Mouse (Mus musculus) B cell, adult 2 months (primary cell): ENCODE measurements around the gene Rhoh.

Source experiments
- DNase-seq, 2 experiments: peaks; one replicate each; pipeline ENCODE4 v3.0.0; 2022

Rhoh gene

GRCm38 (mm10) chr5:65861154-65861944 lies at the start of gene Rhoh:
Rhoh (plus strand) TSS chr5:65861213.
- DNase-seq: peak; percentile 68 to 73

GRCm38 (mm10) chr5:65823601-65824133 lies 37.3 kb upstream of the Rhoh start:
- peak; percentile 74 to 78 for DNase-seq

- DNase-seq: no peak
Observed at GRCm38 (mm10) chr5:65826476-65826875, 34.5 kb upstream of the Rhoh start.

DNA sequence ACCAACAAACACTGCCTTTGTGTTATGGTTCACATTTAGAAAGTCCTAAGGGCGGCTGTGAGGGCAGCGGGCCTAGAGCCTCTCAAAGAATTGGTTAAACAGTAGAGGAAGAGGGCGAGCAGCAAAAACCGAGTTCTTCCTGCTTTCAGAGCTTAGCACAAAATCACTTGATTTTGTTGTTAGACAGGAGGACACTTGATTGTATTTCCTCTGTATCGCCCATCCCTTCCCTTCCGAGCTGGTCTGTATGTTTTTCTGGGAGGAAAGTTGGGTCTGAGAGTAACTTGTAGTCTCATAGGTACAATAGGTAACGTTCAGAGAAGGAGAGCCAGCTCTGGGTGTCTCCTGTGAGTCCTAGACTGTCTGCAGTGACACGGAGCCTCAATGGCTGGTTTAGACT lies 33.9 kb upstream of the Rhoh start:
- DNase-seq: no peak

GRCm38 (mm10) chr5:65828261-65828660 lies 32.8 kb upstream of the Rhoh start:
- DNase-seq: no peak

DNA sequence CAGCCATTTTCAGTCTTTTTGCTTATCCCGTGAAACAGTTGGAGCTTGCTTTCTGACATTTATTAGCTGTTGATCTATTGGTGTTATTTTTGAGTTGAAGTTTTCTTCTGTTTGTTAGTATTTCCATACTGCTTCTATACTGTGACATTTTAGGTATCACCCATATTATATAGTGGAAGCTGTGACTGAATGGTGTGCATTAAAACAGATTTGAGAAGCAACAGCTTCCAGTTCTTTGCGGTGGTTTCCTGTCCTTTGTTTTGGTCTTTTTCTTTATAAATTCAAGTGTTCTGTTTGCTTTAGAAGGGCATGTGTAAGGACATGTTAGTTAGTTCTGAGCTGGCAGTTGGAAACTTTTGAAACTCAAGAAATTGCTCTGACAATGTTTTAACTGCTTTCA lies 32.0 kb upstream of the Rhoh start:
- no peak for DNase-seq

- DNase-seq: no peak
Observed at GRCm38 (mm10) chr5:65831917-65832618, 28.9 kb upstream of the Rhoh start.

GRCm38 (mm10) chr5:65833092-65833491 lies 27.9 kb upstream of the Rhoh start:
- DNase-seq: no peak

- DNase-seq: no peak
Observed at GRCm38 (mm10) chr5:65833766-65834498, 27.1 kb upstream of the Rhoh start.

DNA sequence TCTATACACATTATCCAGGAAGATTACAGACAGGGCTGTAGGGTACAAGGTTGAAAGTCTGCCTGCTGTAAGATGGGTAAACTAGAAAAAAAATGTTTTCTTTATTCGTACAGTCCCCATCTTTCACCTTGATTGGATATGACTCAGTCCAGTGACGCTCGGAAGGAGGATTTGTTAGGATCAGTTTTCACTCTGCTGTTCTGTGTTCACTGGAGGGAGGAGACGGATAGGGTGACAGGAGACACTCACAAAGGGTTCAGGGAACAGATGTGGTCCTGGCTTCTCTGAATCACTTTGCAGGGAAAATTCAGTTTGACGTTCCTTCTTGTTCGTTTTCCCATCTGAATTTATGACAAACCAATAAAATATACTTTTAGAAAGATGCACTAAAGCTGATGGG lies 23.0 kb upstream of the Rhoh start:
- no peak for DNase-seq

- DNase-seq: no peak
Observed at GRCm38 (mm10) chr5:65842947-65843346, 18.1 kb upstream of the Rhoh start.

DNA sequence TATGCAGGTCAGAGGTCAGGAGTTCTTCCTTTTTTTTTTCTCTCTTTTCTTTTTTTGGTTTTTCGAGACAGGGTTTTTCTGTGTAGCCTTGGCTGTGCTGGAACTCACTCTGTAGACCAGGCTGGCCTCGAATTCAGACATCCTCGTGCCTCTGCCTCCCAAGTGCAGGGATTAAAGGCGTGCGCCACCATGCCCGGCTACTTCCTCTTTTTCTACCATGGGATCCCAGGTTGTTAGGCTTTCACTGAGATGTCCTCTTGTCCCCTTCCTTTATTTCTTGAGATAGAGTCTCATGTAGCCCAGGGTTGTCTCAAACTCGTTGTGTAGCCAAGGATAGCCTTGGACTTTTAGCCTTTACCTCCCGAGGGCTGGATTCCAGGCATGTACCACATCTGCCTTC lies 14.5 kb upstream of the Rhoh start:
- DNase-seq: no peak

GRCm38 (mm10) chr5:65846958-65847357 lies 14.1 kb upstream of the Rhoh start:
- DNase-seq: no peak

GRCm38 (mm10) chr5:65847656-65848055 lies 13.4 kb upstream of the Rhoh start:
- DNase-seq: no peak

DNA sequence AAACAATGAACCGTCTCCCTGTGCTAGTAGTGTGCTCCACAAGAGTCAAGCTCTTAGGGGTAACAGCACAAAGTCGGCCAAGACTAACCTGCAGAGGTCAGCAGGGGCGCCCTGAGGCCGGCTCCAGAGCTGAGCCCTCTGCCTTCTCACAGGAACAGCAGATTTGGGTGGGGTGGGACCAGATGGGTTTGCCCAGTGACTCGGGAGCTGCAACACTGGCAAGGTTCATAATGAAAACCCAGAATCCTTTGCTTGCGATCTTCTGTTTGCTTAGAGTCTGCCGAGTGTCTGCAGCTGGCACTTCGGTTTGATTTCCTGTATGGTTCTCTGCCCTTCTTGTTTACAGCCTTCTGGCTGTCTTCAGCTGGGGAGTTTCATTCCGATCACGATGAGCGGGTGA lies 10.2 kb upstream of the Rhoh start:
- DNase-seq: peak; percentile 55 to 57

GRCm38 (mm10) chr5:65854786-65855191 lies 6.2 kb upstream of the Rhoh start:
- peak; percentile 61 to 71 for DNase-seq

- no peak for DNase-seq
Observed at GRCm38 (mm10) chr5:65855571-65855970, 5.4 kb upstream of the Rhoh start.

- peak; percentile 55 to 56 for DNase-seq
Observed at GRCm38 (mm10) chr5:65856591-65857411, 4.2 kb upstream of the Rhoh start.

DNA sequence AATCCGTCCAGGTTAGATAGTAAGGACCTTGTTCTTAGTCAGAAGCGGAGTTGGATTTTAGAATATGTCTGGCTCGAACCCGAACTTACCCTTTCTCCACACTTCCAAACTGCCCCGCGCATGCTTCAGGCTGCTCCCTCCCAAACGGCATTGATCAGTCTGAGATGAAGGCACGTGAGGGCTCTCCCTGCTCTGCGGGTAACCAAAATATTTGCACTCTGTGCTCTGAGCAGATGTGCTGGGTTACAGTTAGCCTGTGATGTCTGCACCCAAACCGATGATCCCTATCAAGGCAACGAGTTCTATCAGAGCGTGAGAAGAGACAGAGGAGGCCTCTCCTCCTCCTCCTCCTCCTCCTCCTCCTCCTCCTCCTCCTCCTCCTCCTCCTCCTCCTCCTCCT lies 3.1 kb upstream of the Rhoh start:
- peak; percentile 50 for DNase-seq

DNA sequence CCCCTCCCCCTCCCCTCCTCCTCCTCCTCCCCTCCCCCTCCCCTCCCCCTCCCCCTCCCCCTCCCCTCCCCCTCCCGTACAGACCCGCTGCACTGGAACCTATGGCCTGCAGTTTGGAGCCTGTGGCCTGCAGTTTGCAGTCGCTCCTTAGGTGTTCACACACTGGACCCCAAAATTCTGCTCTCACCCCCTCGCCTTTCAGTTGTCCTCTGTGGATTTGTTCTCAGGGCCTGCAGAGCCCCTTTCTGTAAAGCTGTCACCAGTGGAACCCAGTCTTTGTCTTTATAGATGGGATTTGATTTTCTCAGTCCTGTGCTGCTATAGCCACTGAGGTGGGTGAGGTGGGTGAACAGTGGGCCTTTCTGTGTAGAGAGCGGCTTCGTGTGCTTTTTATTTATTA lies 2.7 kb upstream of the Rhoh start:
- no peak for DNase-seq

- DNase-seq: no peak
Observed at GRCm38 (mm10) chr5:65858898-65859297, 2.1 kb upstream of the Rhoh start.

GRCm38 (mm10) chr5:65859396-65859795 lies 1.6 kb upstream of the Rhoh start:
- no peak for DNase-seq
